Comparison of ENCODE assay signal across 22 mouse cellular contexts in genomic region chr17:50904463-50904862, GRCm38 (mm10).
"Had no signal": no experiment of that assay in that cellular context is flagged by ENCODE, and none has a peak within 500 bp of the region (broad histone marks: within the 10 kb centered on the region; RNA-seq: fewer than 3 reads in every experiment).

No protein-coding gene starts in this region.

- H3K4me2 ChIP-seq: limb, embryonic 12.5 days; limb, embryonic 15.5 days; midbrain, embryonic 13.5 days; neural tube, embryonic 13.5 days had no signal

- H3K9me3 ChIP-seq: limb, embryonic 12.5 days; limb, embryonic 15.5 days; midbrain, embryonic 10.5 days; midbrain, embryonic 13.5 days; neural tube, embryonic 13.5 days had no signal

- H3K4me3 ChIP-seq: layer of hippocampus, adult 2 months; left cerebral cortex, adult 2 months; limb, embryonic 12.5 days; limb, embryonic 15.5 days; midbrain, embryonic 10.5 days; midbrain, embryonic 13.5 days; myocyte; neural tube, embryonic 13.5 days had no signal

- DNase-seq: kidney, adult 2 months; kidney, postnatal 25 days; layer of hippocampus, postnatal 36 days; left cerebral cortex, postnatal 4 days; lung, adult 2 months; lung, postnatal 14 days; lung, postnatal 4 days; retina, postnatal 1 day; right cerebral cortex, postnatal 25 days; thymus, adult 18-20 months; thymus, postnatal 36 days had no signal

- H3K27ac ChIP-seq: kidney, postnatal 0 days; layer of hippocampus, adult 2 months; left cerebral cortex, adult 2 months; limb, embryonic 12.5 days; limb, embryonic 15.5 days; midbrain, embryonic 10.5 days; midbrain, embryonic 13.5 days; neural tube, embryonic 13.5 days had no signal

- H3K9ac ChIP-seq: limb, embryonic 12.5 days; limb, embryonic 15.5 days; midbrain, embryonic 13.5 days; neural tube, embryonic 13.5 days had no signal

- H3K27me3 ChIP-seq: limb, embryonic 12.5 days; limb, embryonic 15.5 days; midbrain, embryonic 13.5 days; neural tube, embryonic 13.5 days had no signal

- H3K4me1 ChIP-seq: limb, embryonic 15.5 days had no signal

- H3K36me3 ChIP-seq: limb, embryonic 12.5 days; limb, embryonic 15.5 days; midbrain, embryonic 10.5 days; midbrain, embryonic 13.5 days; neural tube, embryonic 13.5 days had no signal

- ATAC-seq: intestine, postnatal 0 days; midbrain, embryonic 13.5 days; midbrain, embryonic 16.5 days had no signal
